Mouse (Mus musculus): ENCODE measurements around the gene Dstn.

DNA sequence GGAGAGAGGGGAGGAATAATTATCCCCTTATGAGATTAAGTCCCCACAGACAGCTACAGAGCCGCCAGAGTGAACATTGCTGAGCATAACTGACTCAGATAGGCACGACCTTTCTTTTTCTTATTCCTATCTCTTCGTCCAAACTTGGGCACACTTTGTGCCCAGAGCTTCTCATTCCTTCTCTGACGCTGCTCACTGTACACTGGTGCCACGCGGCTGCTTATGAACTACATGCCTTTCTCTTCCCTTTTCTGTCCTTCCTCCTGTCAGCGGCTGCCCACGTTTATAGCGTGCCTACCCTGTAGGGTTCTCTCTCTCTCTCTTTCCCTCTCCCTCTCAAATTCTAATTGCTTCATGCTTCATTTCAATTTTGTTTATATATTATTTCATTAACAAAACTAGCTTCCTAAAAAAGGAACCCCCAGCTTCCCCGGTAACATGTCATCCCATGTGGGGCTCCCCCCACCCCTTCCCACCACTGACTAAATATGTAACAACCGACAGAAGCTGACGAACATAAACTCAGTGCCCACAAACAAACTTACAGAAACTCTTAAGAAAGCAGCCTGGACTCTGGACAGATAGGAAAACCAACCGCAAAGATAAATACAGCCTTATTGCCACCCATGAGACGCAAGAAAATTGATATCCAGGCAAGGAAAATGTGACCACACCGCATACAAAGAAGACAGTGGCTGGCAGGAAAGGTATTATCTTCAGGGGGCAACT lies 25.8 kb upstream of the Dstn start:
- TF ChIP-seq CTCF (IDR thresholded peaks at IDR 0.05; ENCODE audit: borderline replicate concordance, insufficient read depth, low read depth, low read length) (no peak), POLR2A (IDR thresholded peaks at IDR 0.05; ENCODE audit: borderline replicate concordance, insufficient read depth, low read length) (no peak)
